Mouse (Mus musculus): ENCODE measurements at regions not wholly inside any gene's neighbourhood (a gene's known extent, or its start where the extent isn't known, plus 50 kb on each side); places are given as distances from the start of the nearest gene placed in this dataset.

GRCm38 (mm10) chr10:68360765-68361483 lies 82.4 kb upstream of the Arid5b start:
- no peak for TF ChIP-seq POLR2A (IDR thresholded peaks at IDR 0.05; ENCODE audit: borderline replicate concordance, extremely low read depth, insufficient read depth, insufficient read length)
- ATAC-seq (ENCODE audit: low FRiP score, low read depth), result no peak
- Histone ChIP-seq H3K36me3 (ENCODE audit: control insufficient read depth, insufficient read depth, low read length) (no peaks in the 10 kb centered on the region), H3K4me2 (replicated peaks; ENCODE audit: low read depth, low read length, severe bottlenecking) (no peak overlapping the region), H3K9ac (ENCODE audit: low read depth, low read length, severe bottlenecking) (no peak overlapping the region), H3K27me3 (ENCODE audit: control insufficient read depth, insufficient read depth, low read length) (no peaks in the 10 kb centered on the region), H3K9me3 (ENCODE audit: control insufficient read depth, low read length) (peaks cover 6% of the 10 kb centered on the region; the same call in 1 of the 2 replicates), H3K4me1 (ENCODE audit: control insufficient read depth, insufficient read depth, low read length) (peaks cover 13% of the 10 kb centered on the region), H3K4me3 (replicated peaks; ENCODE audit: low read length) (no peak overlapping the region), H3K27ac (replicated peaks; ENCODE audit: low read depth, low read length) (no peak overlapping the region)
- WGBS, result 73% methylated on average over 6 of the region's 6 CpGs
- DNase-seq (ENCODE audit: low spot score), result no peak

GRCm38 (mm10) chr10:68359135-68359534 lies 80.6 kb upstream of the Arid5b start:
- H3K9ac ChIP-seq (ENCODE audit: low read depth, low read length, severe bottlenecking), result no peak overlapping the region
- no peak for TF ChIP-seq POLR2A (IDR thresholded peaks at IDR 0.05; ENCODE audit: borderline replicate concordance, extremely low read depth, insufficient read depth, insufficient read length)
- no peak for DNase-seq (ENCODE audit: low spot score)
- no peaks in the 10 kb centered on the region for H3K9me3 ChIP-seq (ENCODE audit: control insufficient read depth, low read length)
- no peaks in the 10 kb centered on the region for H3K36me3 ChIP-seq (ENCODE audit: control insufficient read depth, insufficient read depth, low read length)
- H3K27me3 ChIP-seq (ENCODE audit: control insufficient read depth, insufficient read depth, low read length), result no peaks in the 10 kb centered on the region
- 94% methylated on average over 2 of the region's 2 CpGs for WGBS
- no peak overlapping the region for H3K4me3 ChIP-seq (replicated peaks; ENCODE audit: low read length)
- no peak overlapping the region for H3K4me2 ChIP-seq (replicated peaks; ENCODE audit: low read depth, low read length, severe bottlenecking)
- H3K27ac ChIP-seq (replicated peaks; ENCODE audit: low read depth, low read length), result no peak overlapping the region
- H3K4me1 ChIP-seq (ENCODE audit: control insufficient read depth, insufficient read depth, low read length), result peaks cover 23% of the 10 kb centered on the region
- no peak for ATAC-seq (ENCODE audit: low FRiP score, low read depth)

- H3K9me3 ChIP-seq (ENCODE audit: control insufficient read depth, low read length), result no peaks in the 10 kb centered on the region
- H3K4me3 ChIP-seq (replicated peaks; ENCODE audit: low read length), result no peak overlapping the region
- no peak overlapping the region for H3K9ac ChIP-seq (ENCODE audit: low read depth, low read length, severe bottlenecking)
- ATAC-seq (ENCODE audit: low FRiP score, low read depth), result peak; percentile 36; the same call in 1 of the 2 replicates
- no peak for TF ChIP-seq POLR2A (IDR thresholded peaks at IDR 0.05; ENCODE audit: borderline replicate concordance, extremely low read depth, insufficient read depth, insufficient read length)
- no peak overlapping the region for H3K4me2 ChIP-seq (replicated peaks; ENCODE audit: low read depth, low read length, severe bottlenecking)
- WGBS, result 1% methylated on average over 6 of the region's 6 CpGs
- no peaks in the 10 kb centered on the region for H3K36me3 ChIP-seq (ENCODE audit: control insufficient read depth, insufficient read depth, low read length)
- DNase-seq (ENCODE audit: low spot score), result peak; percentile 58
- no peaks in the 10 kb centered on the region for H3K27me3 ChIP-seq (ENCODE audit: control insufficient read depth, insufficient read depth, low read length)
- peak overlapping the region; percentile 66 for H3K27ac ChIP-seq (replicated peaks; ENCODE audit: low read depth, low read length)
- peaks cover 26% of the 10 kb centered on the region for H3K4me1 ChIP-seq (ENCODE audit: control insufficient read depth, insufficient read depth, low read length)
Observed at GRCm38 (mm10) chr10:68356973-68357372, 78.4 kb upstream of the Arid5b start.

- DNase-seq (ENCODE audit: low spot score) (peak; percentile 61), ATAC-seq (ENCODE audit: low FRiP score, low read depth) (peak; percentile 14; the same call in 1 of the 2 replicates)
- TF ChIP-seq POLR2A (IDR thresholded peaks at IDR 0.05; ENCODE audit: borderline replicate concordance, extremely low read depth, insufficient read depth, insufficient read length), result no peak
- Histone ChIP-seq H3K4me2 (replicated peaks; ENCODE audit: low read depth, low read length, severe bottlenecking) (no peak overlapping the region), H3K4me3 (replicated peaks; ENCODE audit: low read length) (no peak overlapping the region), H3K9me3 (ENCODE audit: control insufficient read depth, low read length) (no peaks in the 10 kb centered on the region), H3K4me1 (ENCODE audit: control insufficient read depth, insufficient read depth, low read length) (peaks cover 29% of the 10 kb centered on the region), H3K27ac (replicated peaks; ENCODE audit: low read depth, low read length) (peak overlapping the region; percentile 66; the same call in 1 of the 2 replicates), H3K9ac (ENCODE audit: low read depth, low read length, severe bottlenecking) (no peak overlapping the region), H3K36me3 (ENCODE audit: control insufficient read depth, insufficient read depth, low read length) (no peaks in the 10 kb centered on the region), H3K27me3 (ENCODE audit: control insufficient read depth, insufficient read depth, low read length) (no peaks in the 10 kb centered on the region)
- 16% methylated on average over 5 of the region's 5 CpGs for WGBS
Observed at GRCm38 (mm10) chr10:68356521-68356920, 78.0 kb upstream of the Arid5b start.

- DNase-seq (ENCODE audit: low spot score) (peak; percentile 12), ATAC-seq (ENCODE audit: low FRiP score, low read depth) (no peak)
- Histone ChIP-seq H3K4me3 (replicated peaks; ENCODE audit: low read length) (no peak overlapping the region), H3K4me2 (replicated peaks; ENCODE audit: low read depth, low read length, severe bottlenecking) (peak overlapping the region; percentile 18; the same call in 1 of the 2 replicates), H3K27ac (replicated peaks; ENCODE audit: low read depth, low read length) (peak overlapping the region; percentile 10), H3K4me1 (ENCODE audit: control insufficient read depth, insufficient read depth, low read length) (peaks cover 29% of the 10 kb centered on the region), H3K9ac (ENCODE audit: low read depth, low read length, severe bottlenecking) (no peak overlapping the region), H3K27me3 (ENCODE audit: control insufficient read depth, insufficient read depth, low read length) (no peaks in the 10 kb centered on the region), H3K36me3 (ENCODE audit: control insufficient read depth, insufficient read depth, low read length) (no peaks in the 10 kb centered on the region), H3K9me3 (ENCODE audit: control insufficient read depth, low read length) (no peaks in the 10 kb centered on the region)
- WGBS, result 10% methylated on average over 6 of the region's 6 CpGs
- TF ChIP-seq POLR2A (IDR thresholded peaks at IDR 0.05; ENCODE audit: borderline replicate concordance, extremely low read depth, insufficient read depth, insufficient read length), result no peak
Observed at GRCm38 (mm10) chr10:68356093-68356485, 77.5 kb upstream of the Arid5b start.

Measured in limb, embryonic 14.5 days (tissue).